Mouse (Mus musculus) spleen, postnatal 10 days (tissue): Measurements from ENCODE around the gene Tmem215.

Experiments
- DNase-seq, 2 experiments: peaks; one replicate each; pipeline ENCODE4 v3.0.0; 2021 to 2022; ENCODE audit warnings: low spot score in 2 of 2

Gene Tmem215

GRCm38 (mm10) chr4:40471880-40472279, at the start of gene Tmem215:
Gene Tmem215, plus strand, starts transcription at chr4:40472180.
- no peak for DNase-seq

- DNase-seq = no peak
Observed at GRCm38 (mm10) chr4:40431916-40432315, 40.1 kb upstream of the Tmem215 start.

GRCm38 (mm10) chr4:40433379-40433778, 38.6 kb upstream of the Tmem215 start:
- no peak for DNase-seq

GRCm38 (mm10) chr4:40434388-40434787, 37.6 kb upstream of the Tmem215 start:
- DNase-seq = no peak

- no peak for DNase-seq
Observed at GRCm38 (mm10) chr4:40443565-40443964, 28.4 kb upstream of the Tmem215 start.

- DNase-seq = no peak
Observed at GRCm38 (mm10) chr4:40472700-40473530, 935 bp downstream of the Tmem215 start.

GRCm38 (mm10) chr4:40473911-40474310, 1.9 kb downstream of the Tmem215 start:
- no peak for DNase-seq

- DNase-seq = no peak
Observed at GRCm38 (mm10) chr4:40477963-40478362, 6.0 kb downstream of the Tmem215 start.

GRCm38 (mm10) chr4:40486546-40486945, 14.6 kb downstream of the Tmem215 start:
- no peak for DNase-seq

- DNase-seq = no peak
Observed at GRCm38 (mm10) chr4:40491731-40492130, 19.8 kb downstream of the Tmem215 start.

GRCm38 (mm10) chr4:40496354-40496753, 24.4 kb downstream of the Tmem215 start:
- DNase-seq = no peak

- DNase-seq = no peak
Observed at GRCm38 (mm10) chr4:40496828-40497227, 24.8 kb downstream of the Tmem215 start.

- no peak for DNase-seq
Observed at GRCm38 (mm10) chr4:40499812-40500591, 28.0 kb downstream of the Tmem215 start.

- no peak for DNase-seq
Observed at GRCm38 (mm10) chr4:40502459-40502858, 30.5 kb downstream of the Tmem215 start.

GRCm38 (mm10) chr4:40509534-40509933, 37.6 kb downstream of the Tmem215 start:
- no peak for DNase-seq

GRCm38 (mm10) chr4:40513235-40513634, 41.3 kb downstream of the Tmem215 start:
- DNase-seq = no peak

- no peak for DNase-seq
Observed at GRCm38 (mm10) chr4:40518545-40519324, 46.8 kb downstream of the Tmem215 start.
